Mouse (Mus musculus) liver (tissue): Measurements from ENCODE around the gene Pmf1.
A peak's percentile ranks its signal among the peaks of the same experiment; 100 is the strongest.
"Not testable (repeated sequence)": the region's sequence is repeated elsewhere in the genome, so short reads cannot be mapped to it uniquely, and the experiment has no call there.

Experiments used
- DNase-seq: peaks from one replicate; pipeline ENCODE4 v3.0.0-alpha.2; 2020; ENCODE audit warnings: mixed read lengths

The Pmf1 gene

DNA sequence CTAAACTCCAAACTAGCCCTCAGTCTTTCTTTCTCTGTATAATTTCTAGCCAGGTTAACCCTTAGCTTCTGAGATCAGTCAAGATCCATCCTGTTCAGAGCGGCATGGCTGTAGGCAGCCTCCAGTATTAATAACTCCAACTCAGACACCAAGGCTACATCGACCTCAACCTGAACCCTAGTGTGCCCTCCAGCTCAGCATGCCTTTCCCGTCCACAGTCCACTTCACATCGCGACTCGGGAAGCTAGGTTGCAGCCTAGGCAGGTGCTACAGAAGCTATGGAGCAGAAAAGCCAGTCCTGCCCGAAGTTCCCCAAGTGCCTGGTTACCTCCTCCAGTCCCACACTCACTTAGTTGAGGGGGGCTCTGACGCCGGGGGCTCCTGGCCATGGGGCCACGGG, 27.3 kb upstream of the Pmf1 start:
- no peak for DNase-seq

DNA sequence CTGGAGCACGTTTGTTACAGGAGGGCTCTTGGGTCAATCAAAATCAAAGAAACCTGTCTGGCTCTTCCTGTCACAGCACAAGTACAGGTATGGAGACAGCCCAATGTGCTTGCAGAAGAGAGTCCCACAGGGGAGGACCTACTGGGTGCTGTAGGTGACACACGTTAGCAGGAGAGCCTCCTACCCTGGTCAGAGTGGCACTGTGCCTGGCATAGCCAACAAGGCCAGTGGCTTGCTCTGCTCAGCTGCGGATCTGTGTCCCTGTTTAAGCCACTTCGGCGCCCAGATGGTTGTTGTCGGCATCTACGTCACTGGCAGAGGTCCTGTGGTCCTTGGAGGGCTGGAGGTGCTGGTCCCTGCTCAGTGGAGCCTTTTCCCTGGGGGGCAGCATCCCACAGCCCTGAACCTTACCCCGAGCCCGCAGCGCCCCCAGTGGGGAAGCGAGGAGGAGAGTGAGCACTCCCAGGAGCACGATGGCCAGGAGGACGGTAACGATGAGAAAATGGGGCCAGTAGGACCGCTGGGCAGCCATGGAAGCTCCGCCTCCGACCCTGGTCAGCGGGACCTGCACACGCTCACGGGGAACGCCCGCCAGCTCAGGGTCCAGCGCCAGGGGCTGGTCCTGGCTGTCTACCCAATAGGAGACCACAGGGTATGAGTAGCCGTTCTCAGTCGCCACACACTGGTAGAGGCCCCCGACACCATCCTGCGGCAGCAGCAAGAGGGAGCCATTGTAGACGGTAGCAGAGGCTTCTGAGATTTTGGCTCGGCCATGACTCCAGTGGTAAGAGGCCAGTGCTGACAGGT, 26.5 kb upstream of the Pmf1 start:
- peak; percentile 48 for DNase-seq

DNA sequence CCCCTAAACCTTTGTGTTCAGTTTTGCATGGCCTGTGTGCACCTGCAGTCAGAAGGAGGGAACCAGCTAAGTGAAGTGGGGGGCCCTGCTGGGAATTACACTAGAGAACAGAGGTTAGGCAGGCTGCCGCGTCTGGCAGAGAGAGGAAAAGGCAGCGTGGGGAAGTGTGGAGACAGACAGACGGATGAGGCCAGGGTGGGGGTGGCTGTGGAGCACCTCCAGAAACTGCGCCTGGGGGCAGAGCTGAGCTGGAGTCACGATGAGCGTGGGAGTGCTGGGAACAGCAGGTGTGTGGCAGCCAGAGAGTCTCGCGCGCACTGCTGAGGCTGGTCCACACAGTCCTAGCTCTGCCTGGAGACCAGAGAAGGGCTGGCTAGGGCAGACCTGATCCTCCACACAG, 25.4 kb upstream of the Pmf1 start:
- no peak for DNase-seq

DNA sequence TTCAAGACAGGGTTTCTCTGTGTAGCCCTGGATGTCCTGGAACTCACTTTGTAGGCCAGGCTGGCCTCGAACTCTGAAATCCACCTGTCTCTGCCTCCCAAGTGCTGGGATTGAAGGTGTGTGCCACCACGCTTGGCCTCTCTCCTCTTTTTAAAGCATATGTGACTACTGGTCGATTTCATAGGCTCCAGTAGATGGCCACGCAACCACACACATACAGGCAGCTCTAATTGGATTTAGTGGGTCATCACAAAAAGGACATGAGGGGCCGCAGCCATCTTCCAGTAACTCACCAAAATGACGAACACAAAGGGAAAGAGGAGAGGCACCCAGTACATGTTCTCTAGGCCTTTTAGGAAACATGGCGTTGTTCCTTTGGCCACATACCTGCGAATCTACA, 18.5 kb upstream of the Pmf1 start:
- DNase-seq: not testable (repeated sequence)

DNA sequence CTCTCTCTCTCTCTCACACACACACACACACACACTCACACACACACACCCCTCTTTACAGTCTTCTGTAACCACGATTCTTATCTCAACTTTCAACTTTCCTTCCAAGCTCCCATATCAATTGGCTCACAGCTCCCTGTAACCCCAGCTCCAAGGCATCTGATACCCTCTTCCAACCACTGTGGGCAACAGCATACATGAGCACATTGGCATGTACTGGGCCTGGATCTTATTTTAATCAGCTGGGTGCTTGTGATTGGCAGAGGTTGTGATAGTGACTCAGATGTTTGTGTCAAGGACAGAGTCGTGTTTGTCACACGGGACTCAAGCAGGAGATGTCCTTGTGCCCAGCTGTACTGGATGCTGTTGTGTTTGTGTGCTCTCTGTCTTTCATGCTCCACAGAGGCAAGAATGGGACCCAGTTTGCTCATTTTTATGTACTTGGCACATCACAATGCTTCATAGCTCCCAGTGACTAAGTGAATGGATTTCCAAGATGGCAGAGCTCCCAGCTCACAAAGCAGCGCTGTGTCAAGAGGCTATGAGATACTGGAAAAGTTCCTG, 17.3 kb upstream of the Pmf1 start:
- no peak for DNase-seq

DNA sequence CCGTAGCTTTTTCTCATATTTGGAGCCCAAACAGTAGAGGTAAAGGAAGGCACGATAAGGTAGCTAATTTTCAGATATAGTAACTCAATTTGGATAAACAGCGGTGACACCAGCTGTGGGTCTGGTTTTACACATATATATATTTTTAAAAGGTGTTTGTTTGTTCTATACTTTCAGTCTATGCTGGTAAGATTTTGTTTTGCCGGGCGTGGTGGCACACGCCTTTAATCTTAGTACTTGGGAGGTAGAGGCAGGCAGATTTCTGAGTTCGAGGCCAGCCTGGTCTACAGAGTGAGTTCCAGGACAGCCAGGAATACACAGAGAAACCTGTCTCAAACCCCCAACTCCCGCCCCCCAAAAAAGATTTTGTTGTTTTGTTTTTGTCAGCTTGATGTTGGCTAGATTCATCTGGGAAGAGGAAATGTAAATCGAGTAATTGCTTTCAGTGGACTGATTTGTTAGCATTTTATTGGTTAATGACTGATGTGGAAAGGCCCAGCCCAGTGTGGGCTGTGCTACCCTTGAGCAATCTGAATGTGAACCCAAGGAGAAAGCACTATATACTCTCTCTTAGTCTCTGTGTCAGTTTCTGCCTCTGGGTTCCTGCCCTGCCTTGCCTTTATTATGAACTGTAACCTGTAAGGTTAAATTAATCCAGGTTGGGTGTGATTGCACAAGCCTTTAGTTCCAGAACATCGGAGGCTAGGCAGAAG, 15.7 kb upstream of the Pmf1 start:
- DNase-seq: no peak

DNA sequence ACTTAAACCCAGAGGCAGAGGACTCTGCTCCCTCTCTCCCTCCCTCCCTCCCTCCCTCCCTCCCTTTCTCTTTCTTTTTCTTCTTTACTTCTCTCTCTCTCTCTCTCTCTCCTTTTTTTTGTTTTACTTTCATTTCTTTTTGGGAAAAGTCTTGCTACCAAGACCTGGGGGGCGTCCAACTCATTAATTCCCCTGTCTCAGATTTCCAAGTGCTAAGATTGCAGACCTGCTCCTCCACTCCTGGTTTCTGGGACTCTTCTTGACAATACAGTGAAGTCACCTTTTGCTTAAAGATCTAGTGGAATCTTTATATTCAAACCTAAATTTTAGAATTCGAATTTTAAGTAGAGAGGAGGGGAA, 15.2 kb upstream of the Pmf1 start:
- DNase-seq: no peak

DNA sequence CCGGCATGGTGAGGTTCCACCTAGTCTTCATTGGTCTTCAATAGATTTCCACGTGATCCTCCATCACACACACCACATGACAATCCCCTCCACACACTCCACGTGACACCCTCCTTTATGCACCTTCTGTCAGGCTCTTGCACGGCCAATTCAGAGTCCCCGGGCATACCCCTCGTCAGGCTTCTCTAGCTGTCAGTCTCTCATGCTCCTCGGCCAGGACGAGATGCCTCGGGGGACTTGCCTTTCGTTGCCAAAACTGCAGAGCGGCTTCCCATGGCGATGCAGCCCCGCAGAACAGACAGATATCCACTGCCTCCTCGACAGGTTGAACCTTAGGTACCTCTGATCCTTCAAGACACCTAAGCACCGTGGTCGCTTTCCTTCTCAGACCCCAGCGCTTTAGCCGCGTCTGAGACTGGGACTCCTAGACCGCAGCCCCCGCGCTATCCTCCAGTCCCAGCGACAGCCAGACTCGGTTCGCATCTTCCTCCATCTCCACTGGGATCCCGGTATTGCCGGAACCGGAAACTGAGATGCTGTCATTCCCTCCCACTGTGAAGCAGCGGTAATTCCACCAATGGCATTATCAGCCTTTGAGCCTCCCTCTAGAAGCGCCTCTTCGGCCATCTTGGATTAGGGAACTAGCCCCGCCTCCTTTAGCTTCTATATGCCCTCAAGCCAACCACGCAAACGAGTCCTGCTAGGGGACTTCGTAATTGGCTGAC, 14.6 kb upstream of the Pmf1 start, which contains the start of gene Slc25a44:
Gene Slc25a44 (minus strand): TSS at position 535 of the 725 bp plus-strand sequence.
- DNase-seq: peak; percentile 92

DNA sequence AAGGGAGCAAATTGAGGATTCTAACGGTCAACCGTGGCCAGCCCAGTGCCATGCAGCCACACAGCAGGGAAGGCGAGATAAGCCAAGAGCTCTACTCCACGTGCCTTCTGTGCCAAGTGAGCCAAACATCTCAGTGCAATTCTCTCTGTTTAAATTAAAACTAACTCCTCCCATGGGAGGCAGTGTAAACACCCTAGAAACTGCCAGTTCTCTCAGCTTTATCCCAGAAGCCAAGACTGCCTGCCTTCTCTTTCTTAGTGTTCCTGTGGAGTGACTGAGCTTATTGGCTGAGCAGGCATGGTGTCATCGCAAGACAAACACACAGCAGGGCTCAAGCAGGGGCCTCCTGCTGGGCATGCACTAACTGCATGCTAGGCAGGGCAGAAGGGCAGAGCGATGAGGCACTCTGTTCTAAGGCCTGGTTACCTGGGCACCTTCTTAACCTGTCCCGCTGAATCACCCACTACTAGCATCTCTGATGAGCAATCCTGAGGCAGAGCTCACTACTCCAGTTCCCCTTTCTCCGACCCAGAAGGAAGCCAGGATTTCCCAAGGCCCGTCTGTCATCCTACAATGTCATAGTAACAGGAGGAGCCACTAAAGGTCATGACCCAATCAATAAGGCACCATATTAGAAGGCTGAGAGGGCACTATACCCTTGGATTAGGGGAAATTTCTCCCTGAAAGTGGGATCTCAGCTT, 12.0 kb upstream of the Pmf1 start:
- no peak for DNase-seq

DNA sequence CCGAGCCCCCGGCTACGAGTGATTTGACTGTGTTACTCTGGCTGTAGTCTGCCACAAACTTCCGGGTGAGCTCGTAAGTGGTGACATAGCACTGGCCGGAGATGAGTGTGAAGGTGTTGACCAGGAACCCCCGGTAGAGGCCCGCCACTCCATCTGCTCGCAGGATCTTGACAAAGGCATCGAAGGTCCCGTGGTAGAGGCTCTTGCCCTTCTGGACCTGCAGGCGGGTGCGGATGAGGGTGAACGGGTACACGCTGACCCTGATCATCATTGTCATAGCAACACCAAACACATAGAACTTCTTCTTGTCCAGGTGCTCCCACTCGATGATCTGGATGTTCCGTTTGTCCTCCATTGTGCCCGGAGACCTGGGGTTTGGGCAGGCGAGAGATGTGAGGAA, 10.6 kb upstream of the Pmf1 start:
- DNase-seq: no peak

DNA sequence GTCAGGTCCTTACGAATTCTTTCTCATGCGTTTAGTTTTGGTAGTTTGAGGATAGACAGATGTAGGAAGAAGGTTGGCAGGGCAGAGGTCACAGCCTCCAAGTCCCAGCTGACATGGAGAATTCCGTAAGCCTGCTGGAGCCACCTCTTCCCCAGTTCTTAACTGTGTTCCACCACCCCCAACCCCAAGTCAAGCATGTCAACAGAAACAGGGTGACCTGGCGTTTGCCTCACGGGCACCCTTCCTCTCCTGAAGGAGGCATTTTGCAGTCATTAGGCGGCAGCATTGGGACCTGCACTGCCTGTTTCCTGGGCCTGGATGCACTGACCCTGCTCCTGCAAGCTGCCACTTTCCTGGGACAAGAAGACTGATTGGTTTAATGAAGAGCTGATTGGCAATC, 7.9 kb upstream of the Pmf1 start:
- DNase-seq: no peak

DNA sequence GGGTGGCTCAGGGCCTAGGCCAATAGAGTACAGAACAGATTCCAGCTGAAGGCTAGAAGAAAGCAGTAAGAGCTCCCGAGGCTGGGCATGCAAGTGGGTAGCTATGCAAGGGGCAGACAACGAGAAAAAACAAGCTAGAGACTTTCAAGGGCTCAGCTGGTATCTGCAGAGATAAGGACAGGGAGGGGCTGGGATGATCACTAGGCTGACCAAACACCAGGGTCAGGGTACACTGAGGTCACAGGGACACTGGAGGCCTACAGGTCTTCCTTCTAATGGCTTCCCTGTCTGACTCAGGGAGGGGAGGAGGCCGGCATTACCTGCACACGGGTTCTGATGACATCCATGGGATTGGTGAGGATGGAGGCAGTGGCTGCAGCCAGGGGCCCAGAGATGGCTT, 5.5 kb upstream of the Pmf1 start:
- no peak for DNase-seq

DNA sequence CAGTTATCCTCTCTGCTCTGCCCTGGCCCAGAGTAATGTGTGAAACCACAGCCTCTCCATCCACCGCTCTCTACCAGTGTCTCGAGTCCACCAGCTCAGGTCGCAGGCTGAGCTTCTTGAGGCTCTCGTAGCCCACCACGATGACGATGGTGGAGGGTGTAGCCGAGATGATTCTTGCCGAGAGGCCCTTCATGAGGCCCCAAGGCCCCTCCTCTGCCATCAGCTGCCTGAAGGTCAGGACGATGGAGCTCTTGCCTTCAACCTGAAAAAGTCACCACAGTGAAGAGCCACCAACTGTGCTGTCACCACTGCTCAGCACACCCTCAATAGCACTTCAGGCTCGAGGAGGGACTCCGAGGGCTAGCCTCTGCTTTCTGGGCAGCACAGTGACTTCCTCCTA, 2.5 kb upstream of the Pmf1 start:
- no peak for DNase-seq

DNA sequence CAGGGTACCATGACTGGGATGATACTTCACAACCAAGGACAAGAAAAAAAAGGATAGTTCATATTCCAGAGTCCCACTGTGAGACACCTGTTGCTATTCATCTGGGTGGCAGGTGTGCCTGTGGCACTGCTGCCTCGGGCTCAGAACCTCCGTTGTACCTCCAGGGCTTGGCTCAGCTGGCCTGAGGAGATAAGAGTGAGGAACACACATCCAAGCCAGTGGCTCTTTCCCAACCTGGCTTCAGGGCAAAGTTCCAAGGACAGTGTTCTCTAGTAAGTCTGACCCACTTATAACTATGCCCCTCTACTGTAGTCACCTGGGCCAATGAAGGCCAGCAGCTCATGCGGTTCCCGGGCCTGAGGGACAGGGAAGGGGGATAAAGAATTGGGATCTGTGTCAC, 1.6 kb upstream of the Pmf1 start:
- DNase-seq: peak; percentile 77

DNA sequence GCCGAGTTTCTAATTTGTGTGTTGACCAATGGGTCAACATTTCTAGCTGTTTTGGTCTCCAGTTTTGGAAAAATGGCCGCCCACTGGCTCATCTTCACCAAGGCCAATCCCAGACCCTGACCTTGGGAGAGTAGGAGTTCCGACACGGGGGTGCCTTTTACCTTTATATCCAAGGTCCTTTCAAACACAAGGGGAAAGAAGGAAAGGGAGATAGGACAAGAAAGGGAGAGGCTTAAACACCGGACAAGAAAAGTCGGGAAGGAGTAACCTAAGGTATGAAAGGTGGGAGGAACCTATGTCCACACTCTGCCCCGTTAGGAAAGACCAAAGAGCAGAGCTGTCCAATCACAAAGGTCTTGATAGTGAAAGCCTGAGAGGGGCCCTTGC, 507 bp upstream of the Pmf1 start:
- peak; percentile 23 for DNase-seq

DNA sequence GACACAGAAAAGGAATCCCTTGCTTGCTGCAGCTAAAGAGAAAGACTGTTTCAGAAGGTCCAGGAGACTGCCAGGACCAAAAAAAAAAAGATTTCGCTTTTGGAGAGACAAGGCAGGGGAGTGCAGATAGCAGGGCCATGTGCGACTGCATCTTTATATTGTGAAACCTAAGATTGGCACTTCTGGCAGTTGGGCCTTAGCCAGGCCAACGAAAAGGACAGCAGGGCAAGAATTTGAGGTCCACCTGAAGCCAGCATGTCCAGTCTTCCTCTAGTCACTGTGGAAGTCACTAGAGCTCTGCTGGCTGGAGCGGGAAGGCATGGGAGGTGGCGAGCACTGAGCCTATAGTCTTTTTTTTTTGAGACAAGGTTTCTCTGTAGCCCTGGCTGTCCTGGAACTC, 1.2 kb downstream of the Pmf1 start:
- DNase-seq: no peak

DNA sequence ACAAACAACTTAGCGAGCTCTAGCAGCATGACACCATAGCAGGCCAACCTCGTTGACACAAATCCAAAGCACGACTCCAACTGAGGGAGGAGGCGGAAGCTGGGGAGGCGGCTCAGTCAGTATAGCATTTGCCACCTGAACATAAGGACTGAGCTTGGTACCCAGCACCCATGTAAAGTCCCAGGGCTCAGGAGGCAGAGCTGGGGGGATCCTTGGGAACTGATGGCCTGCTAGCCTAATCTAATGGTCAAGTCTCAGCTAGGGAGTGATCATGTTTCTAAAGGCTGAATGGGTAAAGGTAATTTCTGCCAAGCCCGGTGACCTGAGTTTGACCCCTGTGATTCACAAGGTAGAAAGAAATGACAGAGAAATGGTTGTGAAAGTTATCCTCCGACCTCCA, 2.6 kb downstream of the Pmf1 start:
- DNase-seq: no peak

DNA sequence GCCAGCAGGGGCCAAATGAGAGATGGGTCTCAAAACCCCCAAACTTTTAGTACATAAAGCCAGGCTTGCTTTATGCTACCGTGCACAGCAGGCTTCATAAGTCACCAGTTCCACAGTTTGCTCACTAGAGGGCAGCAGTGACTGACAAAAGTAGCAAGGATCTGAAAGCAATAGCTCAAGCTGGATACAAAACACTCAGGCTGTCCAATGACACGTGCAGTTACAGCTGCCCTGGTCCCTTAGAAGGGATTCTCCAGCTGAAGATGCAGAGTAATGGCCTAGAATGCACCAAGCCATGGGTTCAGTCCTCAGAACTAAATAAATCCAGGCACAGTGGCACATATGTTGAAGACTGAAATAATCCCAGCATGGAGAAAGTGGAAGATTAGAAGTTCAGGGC, 3.0 kb downstream of the Pmf1 start:
- peak; percentile 72 for DNase-seq

DNA sequence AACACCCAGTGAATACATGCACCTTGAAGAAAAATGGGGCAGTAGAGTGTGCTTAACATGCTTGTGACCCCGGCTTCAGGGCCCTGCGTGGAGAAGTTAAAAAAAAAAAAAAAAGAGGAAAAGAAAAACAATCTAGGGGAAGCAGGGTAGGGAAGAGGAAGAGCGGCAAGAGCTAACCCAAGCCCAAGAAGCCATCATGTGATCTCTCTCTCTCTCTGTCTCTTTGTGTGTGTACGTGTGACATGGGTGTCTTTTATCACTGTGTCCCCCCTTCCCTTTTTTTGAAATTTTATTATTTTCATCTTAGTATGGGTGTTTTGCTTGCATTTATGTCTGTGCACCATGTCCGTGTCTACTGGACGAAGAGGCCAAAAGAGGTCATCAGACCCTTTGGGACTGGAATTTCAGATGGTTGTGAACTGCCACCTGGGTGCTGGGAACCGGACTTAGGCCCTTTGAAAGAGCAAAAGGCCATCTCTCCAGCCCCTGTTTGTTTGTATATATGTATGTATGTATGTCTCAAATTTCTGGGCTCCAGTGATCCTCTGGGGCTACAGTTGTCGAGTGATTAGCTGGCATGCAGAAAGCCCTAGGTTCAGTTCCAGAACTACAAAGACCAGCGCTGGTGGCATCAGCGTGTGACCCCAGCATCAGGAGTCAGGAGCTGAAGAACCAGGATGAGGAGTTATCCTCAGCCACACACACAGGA, 6.5 kb downstream of the Pmf1 start:
- no peak for DNase-seq

DNA sequence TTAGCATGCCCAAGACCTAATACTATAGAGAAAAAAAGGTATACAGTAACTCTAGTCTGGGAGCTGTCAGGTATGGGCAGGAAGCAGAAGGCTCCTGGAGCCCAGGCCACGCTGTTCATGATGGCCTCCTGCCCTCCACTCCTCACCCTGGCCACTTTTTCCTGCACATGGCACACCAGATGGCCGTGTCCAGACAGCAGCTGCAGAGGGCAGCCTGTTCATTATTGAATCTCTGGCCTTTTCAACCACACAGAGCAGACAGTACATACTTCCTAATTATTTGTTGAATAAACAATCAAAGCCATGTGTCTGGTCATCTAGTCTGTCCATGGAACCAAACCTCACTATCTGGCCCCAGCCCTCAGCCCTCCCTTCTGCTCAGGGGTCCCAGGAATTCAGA, 11.5 kb downstream of the Pmf1 start:
- DNase-seq: no peak

DNA sequence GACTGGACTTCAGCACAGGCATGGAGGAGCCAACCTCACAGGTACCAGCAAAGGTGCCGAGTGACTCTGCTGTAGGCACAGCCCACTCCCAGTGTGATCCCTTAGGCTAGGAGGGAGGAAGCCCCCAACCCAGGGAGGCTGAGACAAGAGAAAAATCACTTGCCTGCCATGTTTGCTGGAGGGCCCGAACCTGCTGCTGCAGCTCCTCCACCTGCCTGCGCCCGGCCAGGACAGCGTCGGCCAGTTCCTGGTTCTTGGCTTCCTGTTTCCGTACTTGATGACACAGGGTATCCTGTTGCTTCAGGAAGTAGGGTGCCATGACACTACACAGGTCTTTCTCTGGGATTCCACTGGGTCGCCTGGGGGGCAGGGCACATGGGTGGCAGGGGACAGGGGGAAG, 14.4 kb downstream of the Pmf1 start:
- DNase-seq: no peak

DNA sequence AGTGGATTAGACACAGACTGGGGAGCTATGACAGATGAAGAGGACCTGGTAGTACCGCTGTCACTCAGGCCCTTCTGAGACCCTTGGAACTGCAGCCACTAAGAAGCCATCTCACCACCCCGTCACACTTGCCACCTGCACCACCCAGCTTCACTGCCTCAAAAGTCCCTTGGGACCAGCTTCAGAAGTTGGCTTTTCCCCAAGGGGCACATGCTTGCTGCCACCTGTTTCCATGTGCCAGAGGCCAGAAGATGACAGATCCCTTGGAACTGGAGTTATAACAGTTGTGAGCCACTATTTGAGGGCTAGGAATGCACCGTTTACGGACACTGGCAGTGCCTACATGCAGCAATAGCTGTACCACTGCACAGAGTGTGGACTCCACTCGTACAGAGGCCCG, 14.8 kb downstream of the Pmf1 start:
- no peak for DNase-seq
